Mouse (Mus musculus) 416B (cell line): Measurements from ENCODE around the gene Rarb.
A peak's percentile ranks its signal among the peaks of the same experiment; 100 is the strongest.

Experiments
- DNase-seq: peaks from one replicate; pipeline ENCODE4 v3.0.0; 2011; ENCODE audit warnings: low read depth

The Rarb gene

DNA sequence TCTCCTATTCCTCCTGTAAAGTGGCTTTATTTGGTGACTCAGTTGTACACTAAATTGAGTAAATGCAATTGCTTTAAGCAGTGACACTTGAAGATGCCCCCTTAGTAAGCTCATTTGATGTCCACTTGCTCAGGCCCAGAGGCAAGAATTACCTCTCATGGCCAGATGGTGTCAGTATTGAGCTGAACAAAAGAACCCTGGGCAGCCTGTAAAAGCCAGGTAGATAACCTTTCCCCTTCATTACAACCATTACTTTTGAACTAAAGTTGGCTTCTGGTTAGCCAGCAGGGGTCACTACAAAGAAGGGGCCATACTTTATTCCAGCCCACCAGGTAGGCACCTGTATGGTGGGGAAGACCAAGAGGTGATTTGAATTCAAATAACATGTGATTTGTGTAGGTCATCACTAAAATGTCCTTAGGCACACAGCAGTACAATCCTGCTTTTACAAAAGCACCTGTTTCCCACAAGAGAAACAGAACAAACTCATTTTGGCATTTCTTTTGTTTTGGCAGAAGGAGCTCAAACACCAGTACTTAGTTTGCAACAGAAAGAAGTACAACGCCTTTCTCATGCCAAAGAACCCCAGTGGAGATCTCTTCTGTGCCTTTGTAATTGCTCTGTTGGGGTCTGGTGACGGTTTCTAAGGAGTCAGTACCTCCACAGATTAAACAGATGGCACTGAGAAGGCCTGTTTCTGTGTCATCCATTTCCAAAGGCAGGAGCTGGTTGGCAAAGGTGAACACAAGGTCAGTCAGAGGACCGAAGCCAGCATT lies 384.4 kb downstream of the Rarb start:
- peak; percentile 71 for DNase-seq

- peak; percentile 64 for DNase-seq
Measured at GRCm38 (mm10) chr14:16433206-16433605, 385.8 kb downstream of the Rarb start.

DNA sequence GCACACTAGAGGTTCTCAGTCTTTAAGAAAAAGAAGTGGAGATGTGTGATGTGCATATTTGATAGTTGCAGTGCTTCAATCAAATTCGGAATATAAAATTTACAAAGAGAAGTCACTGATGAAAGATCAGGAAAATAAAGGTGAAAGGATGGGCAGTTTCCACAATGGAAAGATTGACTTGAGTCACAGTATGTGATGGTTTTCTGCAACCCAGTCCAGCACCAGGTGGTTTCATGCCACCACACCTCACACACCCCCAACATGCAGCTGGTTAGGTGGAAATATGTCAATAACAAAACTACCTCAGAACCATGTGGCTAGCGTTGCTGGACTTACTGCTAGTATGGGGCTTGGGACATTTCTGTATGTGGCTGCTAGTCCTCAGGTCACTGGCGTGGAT lies 386.4 kb downstream of the Rarb start:
- DNase-seq, result no peak

- DNase-seq, result no peak
Measured at GRCm38 (mm10) chr14:16431941-16432499, 386.9 kb downstream of the Rarb start.

DNA sequence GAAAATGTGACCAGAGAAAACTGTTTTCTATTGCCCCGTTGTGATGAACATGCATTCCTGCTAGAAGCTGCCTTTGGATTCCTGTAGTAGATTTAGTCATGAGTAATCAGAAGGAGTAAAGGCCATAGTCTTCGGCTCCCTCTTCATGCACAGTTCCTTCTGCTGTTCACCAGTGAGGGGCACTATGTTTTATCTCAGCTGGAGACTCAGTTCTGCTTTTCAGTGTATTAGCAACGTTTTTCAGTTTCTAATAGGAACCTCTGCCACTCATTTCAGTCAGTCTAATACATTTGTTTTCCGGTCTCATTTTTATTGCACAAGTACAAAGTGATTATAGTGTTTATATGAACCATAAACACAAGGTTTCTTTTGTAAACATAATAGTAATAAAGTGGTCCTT lies 391.4 kb downstream of the Rarb start:
- no peak for DNase-seq

DNA sequence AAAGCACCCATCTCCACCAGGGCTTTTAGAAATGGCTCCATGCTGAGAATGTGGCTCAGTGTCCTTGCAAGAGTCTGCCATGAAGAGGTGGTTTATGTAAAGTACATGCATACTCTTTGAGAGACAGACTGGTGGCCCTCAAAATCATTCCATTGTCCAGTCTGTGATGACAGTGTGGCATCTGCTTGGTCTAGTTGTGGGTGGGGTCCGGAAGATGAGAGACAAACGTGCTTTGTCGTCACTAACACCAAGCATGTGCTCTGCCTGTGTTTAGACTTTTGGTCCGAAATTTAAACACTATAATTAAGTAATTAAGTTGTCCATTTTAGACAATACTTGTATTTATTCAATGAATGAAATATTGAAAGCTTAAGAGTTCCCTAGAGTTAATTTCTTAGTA lies 404.8 kb downstream of the Rarb start:
- no peak for DNase-seq

DNA sequence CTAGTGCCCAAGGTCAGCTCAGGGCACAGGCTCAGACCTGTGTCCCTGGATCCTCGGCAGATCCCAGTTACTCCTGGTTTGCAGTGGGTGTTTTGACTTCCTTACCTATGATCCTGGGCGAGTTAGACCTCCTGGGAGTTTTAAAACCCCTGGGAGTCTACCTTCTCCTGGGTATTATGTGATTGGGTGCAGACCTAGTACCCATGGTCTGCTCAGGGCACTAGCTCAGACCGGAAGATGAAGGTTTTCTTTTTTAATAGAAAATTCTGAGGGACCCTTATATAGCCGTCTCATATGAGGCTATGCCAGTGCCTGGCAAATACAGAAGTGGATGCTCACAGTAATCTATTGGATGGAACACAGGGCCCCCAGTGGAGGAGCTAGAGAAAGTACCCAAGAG lies 413.8 kb downstream of the Rarb start:
- no peak for DNase-seq

GRCm38 (mm10) chr14:16384783-16385182 lies 434.2 kb downstream of the Rarb start:
- DNase-seq, result peak; percentile 27
